Mouse (Mus musculus) embryonic facial prominence, embryonic 14.5 days (tissue): ENCODE measurements at regions not wholly inside any gene's neighbourhood (a gene's known extent, or its start where the extent isn't known, plus 50 kb on each side); places are given as distances from the start of the nearest gene placed in this dataset.

Experiments
- ATAC-seq: fragments of 200-750 bp; cut with Nextera tagmentation; 2 replicates; pipeline ENCODE4 v1.8.0; 2017; ENCODE audit warnings: low read depth, moderate number of reproducible peaks, moderate TSS enrichment
- DNase-seq: peaks from one replicate; pipeline ENCODE4 v3.0.0-alpha.2; 2015; ENCODE audit warnings: low spot score
- H3K27ac ChIP-seq: fragments of 300-500 bp; sonication (generic); replicated peaks from 2 replicates; pipeline ENCODE4 v1.5.1; 2014; ENCODE audit warnings: low read depth, mild to moderate bottlenecking, low read length, moderate library complexity
- H3K27me3 ChIP-seq: fragments of 300-500 bp; sonication (generic); replicated peaks from 2 replicates; pipeline ENCODE4 v1.6.1; 2014; ENCODE audit warnings: low read length; ENCODE audit not compliant: control insufficient read depth, insufficient read depth
- H3K36me3 ChIP-seq: fragments of 300-500 bp; sonication (generic); 2 replicates; pipeline ENCODE4 v1.6.1; 2014; ENCODE audit warnings: low read length, mixed read lengths; ENCODE audit not compliant: control insufficient read depth, insufficient read depth
- H3K4me1 ChIP-seq: fragments of 300-500 bp; sonication (generic); 2 replicates; pipeline ENCODE4 v1.6.1; 2014; ENCODE audit warnings: antibody characterized with exemption, low read length; ENCODE audit not compliant: control insufficient read depth, insufficient read depth
- H3K4me2 ChIP-seq: fragments of 300-500 bp; sonication (generic); 2 replicates; pipeline ENCODE4 v1.6.1; 2014; ENCODE audit warnings: low read depth, mild to moderate bottlenecking, low read length, moderate library complexity, mixed read lengths
- H3K4me3 ChIP-seq: fragments of 300-500 bp; sonication (generic); 2 replicates; pipeline ENCODE4 v1.5.1; 2014; ENCODE audit warnings: low read depth, mild to moderate bottlenecking, low read length
- H3K9ac ChIP-seq: fragments of 300-500 bp; sonication (generic); 2 replicates; pipeline ENCODE4 v1.6.1; 2014; ENCODE audit warnings: low read depth, mild to moderate bottlenecking, low read length, moderate library complexity, mixed read lengths
- H3K9me3 ChIP-seq: fragments of 300-500 bp; sonication (generic); 2 replicates; pipeline ENCODE4 v1.6.1; 2016; ENCODE audit warnings: low read length; ENCODE audit not compliant: control insufficient read depth
- WGBS: fragments of 180-500 bp; shearing (Covaris S2); extraction: QIAGEN DNeasy Blood & Tissue Kit; methylation state at CpG from one replicate; pipeline ENCODE4 v1.1.7; 2014; 5-methylcytosine and 5-hydroxymethylcytosine counted together

- no peak overlapping the region for H3K27ac ChIP-seq
- H3K4me1 ChIP-seq, result no peaks in the 10 kb centered on the region
- no peak for ATAC-seq
- no peaks in the 10 kb centered on the region for H3K36me3 ChIP-seq
- no peak overlapping the region for H3K4me3 ChIP-seq
- WGBS, result 82% methylated on average over 5 of the region's 5 CpGs
- no peak for DNase-seq
- H3K4me2 ChIP-seq, result no peak overlapping the region
- H3K9ac ChIP-seq, result no peak overlapping the region
- H3K9me3 ChIP-seq, result no peaks in the 10 kb centered on the region
- no peaks in the 10 kb centered on the region for H3K27me3 ChIP-seq
These were observed 88.2 kb upstream of the Ddhd1 start for GRCm38 (mm10) chr14:45746176-45746575.

- WGBS, result 21% methylated on average over 1 of the region's 1 CpGs
These were observed 99.4 kb upstream of the Ddhd1 start for GRCm38 (mm10) chr14:45757376-45757775.

DNA sequence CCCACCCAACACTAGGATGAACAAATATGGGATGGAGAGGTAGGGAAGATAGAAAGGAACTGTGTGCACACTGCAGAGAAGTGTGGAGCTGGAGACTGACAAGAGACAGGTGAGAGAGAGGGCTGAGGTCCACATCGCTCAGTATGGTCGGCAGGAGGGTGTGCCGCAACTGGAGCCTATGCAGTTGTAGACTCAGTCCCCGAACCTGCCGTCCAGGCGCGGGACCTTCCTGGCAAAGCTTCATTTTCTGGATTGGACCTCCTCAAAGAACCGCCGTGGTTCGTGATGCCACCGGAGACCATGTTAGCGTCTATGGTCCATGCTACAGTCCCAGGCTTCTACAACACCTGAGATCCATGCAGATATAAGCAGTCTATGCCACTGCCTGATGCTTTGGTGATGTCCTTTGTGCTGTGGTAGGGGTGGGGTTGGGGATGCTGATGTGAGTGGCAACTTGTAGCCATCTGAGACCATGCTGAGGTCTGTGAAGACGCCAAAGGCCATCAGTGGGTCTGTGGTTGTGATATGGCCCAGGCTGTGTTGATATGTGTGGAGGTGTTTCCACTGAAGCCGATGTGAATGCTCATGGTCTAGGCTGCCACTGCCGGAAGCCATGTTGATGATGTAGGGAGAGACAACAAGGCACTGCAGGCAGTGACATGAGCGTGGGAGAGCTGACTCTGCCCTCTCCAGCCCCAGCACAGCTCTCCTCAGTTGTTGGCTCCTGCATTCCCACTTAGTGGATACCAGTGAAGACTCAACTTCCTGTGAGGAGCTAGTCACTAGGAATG is 103.1 kb upstream of the Ddhd1 start:
- no peak for DNase-seq
- Histone ChIP-seq H3K9ac (no peak overlapping the region), H3K4me3 (no peak overlapping the region), H3K36me3 (no peaks in the 10 kb centered on the region), H3K27me3 (no peaks in the 10 kb centered on the region), H3K27ac (no peak overlapping the region), H3K9me3 (no peaks in the 10 kb centered on the region), H3K4me2 (no peak overlapping the region), H3K4me1 (no peaks in the 10 kb centered on the region)
- 94% methylated on average over 16 of the region's 16 CpGs for WGBS
- ATAC-seq, result no peak

More at GRCm38 (mm10) chr14:45757376-45757775, 99.4 kb upstream of the Ddhd1 start:
- ATAC-seq (no peak), DNase-seq (no peak)
- H3K9me3 ChIP-seq, result no peaks in the 10 kb centered on the region
- H3K27me3 ChIP-seq, result no peaks in the 10 kb centered on the region
- H3K9ac ChIP-seq, result no peak overlapping the region
- H3K4me3 ChIP-seq, result no peak overlapping the region
- no peaks in the 10 kb centered on the region for H3K36me3 ChIP-seq
- no peak overlapping the region for H3K4me2 ChIP-seq
- no peaks in the 10 kb centered on the region for H3K4me1 ChIP-seq
- H3K27ac ChIP-seq, result no peak overlapping the region

DNA sequence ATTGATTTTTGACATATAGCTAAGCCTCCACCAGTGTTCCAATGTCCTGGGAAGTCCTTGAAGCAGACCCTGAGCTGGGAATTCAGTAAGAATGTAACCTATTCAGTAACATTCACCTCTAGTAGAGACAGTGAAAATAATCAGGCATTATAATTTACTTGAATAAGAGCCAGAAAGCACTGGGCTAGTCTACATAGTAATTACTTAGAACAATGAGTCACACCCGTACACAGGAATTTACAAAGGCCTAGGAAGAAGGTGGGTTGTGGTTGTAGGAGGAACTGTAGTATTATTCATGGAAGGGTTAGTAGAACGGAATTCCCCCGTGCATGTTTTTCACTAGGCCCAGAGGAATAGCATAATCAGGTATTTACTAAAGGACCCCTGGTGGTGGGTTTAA is 106.3 kb upstream of the Ddhd1 start:
- no peak for DNase-seq
- Histone ChIP-seq H3K4me2 (no peak overlapping the region), H3K9me3 (no peaks in the 10 kb centered on the region), H3K9ac (no peak overlapping the region), H3K4me1 (no peaks in the 10 kb centered on the region), H3K27me3 (no peaks in the 10 kb centered on the region), H3K36me3 (no peaks in the 10 kb centered on the region), H3K4me3 (no peak overlapping the region), H3K27ac (no peak overlapping the region)
- WGBS, result 62% methylated on average over 3 of the region's 3 CpGs
- no peak for ATAC-seq

- H3K9ac ChIP-seq, result no peak overlapping the region
- DNase-seq (no peak), ATAC-seq (no peak)
- H3K9me3 ChIP-seq, result no peaks in the 10 kb centered on the region
- H3K27me3 ChIP-seq, result no peaks in the 10 kb centered on the region
- H3K4me2 ChIP-seq, result no peak overlapping the region
- no peaks in the 10 kb centered on the region for H3K36me3 ChIP-seq
- 83% methylated on average over 1 of the region's 1 CpGs for WGBS
- H3K4me1 ChIP-seq, result no peaks in the 10 kb centered on the region
- H3K27ac ChIP-seq, result no peak overlapping the region
- H3K4me3 ChIP-seq, result no peak overlapping the region
These were observed 108.6 kb upstream of the Ddhd1 start for GRCm38 (mm10) chr14:45766582-45766981.

GRCm38 (mm10) chr14:45772665-45773277 is 114.8 kb upstream of the Ddhd1 start:
- peak overlapping the region; percentile 48 for H3K4me2 ChIP-seq
- H3K9me3 ChIP-seq, result no peaks in the 10 kb centered on the region
- H3K27ac ChIP-seq, result no peak overlapping the region
- WGBS, result 13% methylated on average over 19 of the region's 19 CpGs
- H3K36me3 ChIP-seq, result no peaks in the 10 kb centered on the region
- peak; percentile 87 for DNase-seq
- H3K4me1 ChIP-seq, result no peaks in the 10 kb centered on the region
- H3K9ac ChIP-seq, result no peak overlapping the region
- H3K27me3 ChIP-seq, result no peaks in the 10 kb centered on the region
- peak; percentile 85; the same call in 1 of the 2 replicates for ATAC-seq
- peak overlapping the region; percentile 21 for H3K4me3 ChIP-seq

GRCm38 (mm10) chr14:45773326-45773725 is 115.4 kb upstream of the Ddhd1 start:
- ATAC-seq, result no peak
- WGBS, result 44% methylated on average over 7 of the region's 7 CpGs
- H3K27me3 ChIP-seq, result no peaks in the 10 kb centered on the region
- no peak overlapping the region for H3K9ac ChIP-seq
- no peaks in the 10 kb centered on the region for H3K36me3 ChIP-seq
- no peaks in the 10 kb centered on the region for H3K4me1 ChIP-seq
- no peak overlapping the region for H3K4me2 ChIP-seq
- no peaks in the 10 kb centered on the region for H3K9me3 ChIP-seq
- H3K4me3 ChIP-seq, result no peak overlapping the region
- no peak overlapping the region for H3K27ac ChIP-seq
- DNase-seq, result peak; percentile 24

DNA sequence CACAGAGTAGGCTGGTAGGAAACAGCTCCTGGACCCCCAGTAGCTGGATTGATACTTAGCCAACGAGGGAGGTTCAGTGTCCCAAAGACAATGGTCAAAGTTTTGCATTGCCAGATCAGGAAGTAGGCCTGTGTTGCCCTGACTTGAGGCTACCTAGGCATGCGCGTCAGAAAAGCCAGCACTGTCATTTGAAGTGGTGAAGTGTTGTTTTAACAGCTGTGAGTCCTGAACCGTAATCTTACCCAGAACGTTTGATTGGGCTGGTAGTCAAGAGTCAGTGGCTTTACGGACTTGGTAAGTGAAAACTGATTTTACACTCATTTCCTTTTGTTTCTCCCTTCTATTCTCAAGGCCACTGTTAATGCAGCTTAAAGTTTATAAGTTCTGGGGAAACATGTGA is 123.9 kb upstream of the Ddhd1 start:
- Histone ChIP-seq H3K4me3 (no peak overlapping the region), H3K4me1 (no peaks in the 10 kb centered on the region), H3K36me3 (no peaks in the 10 kb centered on the region), H3K9me3 (peaks cover 12% of the 10 kb centered on the region; the same call in 1 of the 2 replicates), H3K9ac (no peak overlapping the region), H3K4me2 (no peak overlapping the region), H3K27me3 (no peaks in the 10 kb centered on the region), H3K27ac (no peak overlapping the region)
- 66% methylated on average over 6 of the region's 6 CpGs for WGBS
- DNase-seq, result no peak
- ATAC-seq, result no peak

DNA sequence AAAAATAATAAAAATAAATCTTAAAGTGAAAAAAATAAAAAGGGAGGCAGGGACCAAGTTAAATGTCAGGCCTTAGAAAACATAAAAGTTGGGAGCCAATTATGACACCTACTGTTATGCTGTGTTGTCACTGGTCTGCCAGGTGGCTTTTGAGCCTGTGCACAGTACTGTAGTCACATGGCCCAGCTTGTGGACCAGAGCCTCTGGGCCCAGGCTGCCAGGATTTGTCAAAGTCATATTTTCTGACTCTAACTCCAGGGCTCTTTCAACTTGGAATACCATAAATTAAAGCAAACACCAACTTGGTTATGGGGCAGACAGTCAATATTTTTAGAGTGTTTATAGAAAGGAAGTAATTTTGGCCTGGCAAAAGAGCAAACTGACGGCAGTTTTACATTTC is 137.0 kb upstream of the Ddhd1 start:
- no peak for ATAC-seq
- WGBS, result 59% methylated on average over 1 of the region's 1 CpGs
- no peak overlapping the region for H3K27ac ChIP-seq

More for the DNA sequence above, 137.0 kb upstream of the Ddhd1 start:
- no peaks in the 10 kb centered on the region for H3K9me3 ChIP-seq
- H3K9ac ChIP-seq, result no peak overlapping the region
- H3K4me2 ChIP-seq, result no peak overlapping the region
- no peak overlapping the region for H3K4me3 ChIP-seq
- H3K27me3 ChIP-seq, result no peaks in the 10 kb centered on the region
- DNase-seq, result no peak
- H3K36me3 ChIP-seq, result no peaks in the 10 kb centered on the region
- peaks cover 3% of the 10 kb centered on the region; the same call in 1 of the 2 replicates for H3K4me1 ChIP-seq
